ENCODE assay signal across 9 mouse cellular contexts in genomic region chr7:74458475-74459221, GRCm38 (mm10).
DNase-seq lines count a peak whose midpoint lies in the region; ATAC-seq lines count a peak whose summit lies in the region.
"Had no signal": no experiment of that assay in that cellular context is flagged by ENCODE, and none has a peak within 500 bp of the region (broad histone marks: within the 10 kb centered on the region; RNA-seq: fewer than 3 reads in every experiment).

No protein-coding gene starts in this region.

- no peaks in the 10 kb centered on the region for H3K9me3 ChIP-seq in heart, embryonic 12.5 days (replicated peaks)
- H3K9me3 ChIP-seq: limb, embryonic 12.5 days had no signal

- H3K4me1 ChIP-seq in heart, embryonic 12.5 days (replicated peaks), result peaks cover 43% of the 10 kb centered on the region

- peak overlapping the region; percentile 73 for H3K27ac ChIP-seq in heart, embryonic 12.5 days (ENCODE audit: poor library complexity, severe bottlenecking)
- H3K27ac ChIP-seq: limb, embryonic 12.5 days had no signal

- H3K9ac ChIP-seq in heart, embryonic 12.5 days, result no peak overlapping the region
- H3K9ac ChIP-seq: limb, embryonic 12.5 days had no signal

- no peaks in the 10 kb centered on the region for H3K36me3 ChIP-seq in heart, embryonic 12.5 days
- H3K36me3 ChIP-seq: limb, embryonic 12.5 days had no signal

- H3K27me3 ChIP-seq in heart, embryonic 12.5 days (replicated peaks), result no peaks in the 10 kb centered on the region
- H3K27me3 ChIP-seq: limb, embryonic 12.5 days had no signal

- WGBS in heart, embryonic 12.5 days, result 26% methylated on average over 8 of the region's 8 CpGs

- H3K4me3 ChIP-seq in heart, embryonic 12.5 days, result no peak overlapping the region
- H3K4me3 ChIP-seq: limb, embryonic 12.5 days had no signal

- ATAC-seq in heart, embryonic 12.5 days (ENCODE audit: insufficient number of reproducible peaks, low FRiP score), result no peak

- DNase-seq in adrenal gland, adult 8-10 months, result peak; percentile 7
- no peak for DNase-seq in adrenal gland, postnatal 4 days (ENCODE audit: low spot score in 2 of 2)
- DNase-seq in adrenal gland, postnatal 36 days, result peak; percentile 5 to 14
- peak; percentile 48 to 53 for DNase-seq in kidney, postnatal 36 days
- DNase-seq in spleen, postnatal 4 days (ENCODE audit: low spot score in 2 of 2), result no peak
- no peak for DNase-seq in B cell, adult 2 months
- no peak for DNase-seq in embryo, embryonic 10.5 days (ENCODE audit: low spot score)

- 0 out of 2 replicates have a peak overlapping the region, but pooled peaks have one; percentile 3 for H3K4me2 ChIP-seq in heart, embryonic 12.5 days
- H3K4me2 ChIP-seq: limb, embryonic 12.5 days had no signal

Comparison
In these comparisons a context has a peak if more than half of its experiments do, and no peak if none do; other contexts are left out.
1. DNase-seq: peak in adrenal gland, adult 8-10 months (single experiment), adrenal gland, postnatal 36 days (2 of 2) and kidney, postnatal 36 days (2 of 2); none in adrenal gland, postnatal 4 days (0 of 2), spleen, postnatal 4 days (0 of 2), B cell, adult 2 months (0 of 2) and embryo, embryonic 10.5 days (single experiment).